Mouse (Mus musculus) intestine, embryonic 15.5 days (tissue): ENCODE results near the gene Armt1. TPM values are rescaled to one million over a fixed set of nuclear protein-coding genes. Genes with fewer than 3 reads are reported as not detected.
A peak's percentile ranks its signal among the peaks of the same experiment; 100 is the strongest.

Source experiments
- ATAC-seq: fragments of 200-750 bp; cut with Nextera tagmentation; 2 replicates; pipeline ENCODE4 v1.8.0; 2017; ENCODE audit warnings: moderate TSS enrichment, moderate library complexity
- H3K27ac ChIP-seq: fragments of 300-500 bp; sonication (generic); 2 replicates; pipeline ENCODE4 v1.5.1; 2015; ENCODE audit warnings: mild to moderate bottlenecking, inconsistent platforms
- H3K27me3 ChIP-seq: fragments of 300-500 bp; sonication (generic); replicated peaks from 2 replicates; pipeline ENCODE4 v1.6.1; 2015; ENCODE audit warnings: inconsistent platforms
- H3K36me3 ChIP-seq: fragments of 300-500 bp; sonication (generic); 2 replicates; pipeline ENCODE4 v1.6.1; 2015; ENCODE audit warnings: inconsistent platforms
- H3K4me1 ChIP-seq: fragments of 300-500 bp; sonication (generic); replicated peaks from 2 replicates; pipeline ENCODE4 v1.6.1; 2015; ENCODE audit warnings: inconsistent platforms
- H3K4me2 ChIP-seq: fragments of 300-500 bp; sonication (generic); replicated peaks from 2 replicates; pipeline ENCODE4 v1.6.1; 2015; ENCODE audit warnings: mild to moderate bottlenecking, inconsistent platforms
- H3K4me3 ChIP-seq: fragments of 300-500 bp; sonication (generic); replicated peaks from 2 replicates; pipeline ENCODE4 v1.5.1; 2015; ENCODE audit warnings: inconsistent platforms
- H3K9ac ChIP-seq: fragments of 300-500 bp; sonication (generic); 2 replicates; pipeline ENCODE4 v1.6.1; 2015; ENCODE audit warnings: inconsistent platforms
- H3K9me3 ChIP-seq: fragments of 300-500 bp; sonication (generic); 2 replicates; pipeline ENCODE4 v1.6.1; 2016; ENCODE audit warnings: inconsistent platforms
- WGBS: fragments of 180-500 bp; shearing (Covaris S2); methylation state at CpG from one replicate; pipeline ENCODE4 v1.1.7; 2015; 5-methylcytosine and 5-hydroxymethylcytosine counted together
- polyA plus RNA-seq: library from polyadenylated mRNA; unstranded; fragments of >200 nt; fragmentation: Nextera tagmentation; extraction: Ambion mirVana; gene quantifications from 2 replicates; pipeline ENCODE4 v1.2.1, GENCODE M21; 2015

Gene Armt1
- polyA plus RNA-seq, result 16.4 and 16.6 TPM in 2 replicates

- Histone ChIP-seq H3K4me2 (peak within 1 kb of the TSS; percentile 67), H3K9ac (peak within 1 kb of the TSS; percentile 76), H3K36me3 (no peaks in the 10 kb centered on the region), H3K4me1 (peaks cover 4% of the 10 kb centered on the region), H3K4me3 (peak within 1 kb of the TSS; percentile 65), H3K27ac (peak within 1 kb of the TSS; percentile 87), H3K9me3 (no peaks in the 10 kb centered on the region), H3K27me3 (no peaks in the 10 kb centered on the region)
- peak; percentile 97 for ATAC-seq
- WGBS, result under 1% methylated on average over 75 of the region's 75 CpGs
Measured at GRCm38 (mm10) chr10:4432123-4432931, at the start of gene Armt1, which contains the start of gene Rmnd1. Gene Armt1, plus strand, starts transcription at chr10:4432467. Gene Rmnd1, minus strand, starts transcription at chr10:4432388.

- no peaks in the 10 kb centered on the region for H3K9me3 ChIP-seq
- no peaks in the 10 kb centered on the region for H3K36me3 ChIP-seq
- no peak for ATAC-seq
- no peak overlapping the region for H3K4me2 ChIP-seq
- H3K27me3 ChIP-seq, result no peaks in the 10 kb centered on the region
- no peak overlapping the region for H3K4me3 ChIP-seq
- peaks cover 5% of the 10 kb centered on the region; the same call in 1 of the 2 replicates for H3K4me1 ChIP-seq
- WGBS, result 90% methylated on average over 7 of the region's 7 CpGs
- H3K9ac ChIP-seq, result no peak overlapping the region
- no peak overlapping the region for H3K27ac ChIP-seq
Measured at GRCm38 (mm10) chr10:4384244-4384643, 48.0 kb upstream of the Armt1 start.

GRCm38 (mm10) chr10:4386609-4387591, 45.4 kb upstream of the Armt1 start:
- peak overlapping the region; percentile 81 for H3K4me2 ChIP-seq
- H3K27ac ChIP-seq, result peak overlapping the region; percentile 99
- H3K36me3 ChIP-seq, result no peaks in the 10 kb centered on the region
- H3K4me1 ChIP-seq, result peaks cover 20% of the 10 kb centered on the region
- peak; percentile 93 for ATAC-seq
- H3K9me3 ChIP-seq, result no peaks in the 10 kb centered on the region
- H3K4me3 ChIP-seq, result peak overlapping the region; percentile 93
- WGBS, result under 1% methylated on average over 88 of the region's 133 CpGs
- peak overlapping the region; percentile 98 for H3K9ac ChIP-seq
- no peaks in the 10 kb centered on the region for H3K27me3 ChIP-seq

DNA sequence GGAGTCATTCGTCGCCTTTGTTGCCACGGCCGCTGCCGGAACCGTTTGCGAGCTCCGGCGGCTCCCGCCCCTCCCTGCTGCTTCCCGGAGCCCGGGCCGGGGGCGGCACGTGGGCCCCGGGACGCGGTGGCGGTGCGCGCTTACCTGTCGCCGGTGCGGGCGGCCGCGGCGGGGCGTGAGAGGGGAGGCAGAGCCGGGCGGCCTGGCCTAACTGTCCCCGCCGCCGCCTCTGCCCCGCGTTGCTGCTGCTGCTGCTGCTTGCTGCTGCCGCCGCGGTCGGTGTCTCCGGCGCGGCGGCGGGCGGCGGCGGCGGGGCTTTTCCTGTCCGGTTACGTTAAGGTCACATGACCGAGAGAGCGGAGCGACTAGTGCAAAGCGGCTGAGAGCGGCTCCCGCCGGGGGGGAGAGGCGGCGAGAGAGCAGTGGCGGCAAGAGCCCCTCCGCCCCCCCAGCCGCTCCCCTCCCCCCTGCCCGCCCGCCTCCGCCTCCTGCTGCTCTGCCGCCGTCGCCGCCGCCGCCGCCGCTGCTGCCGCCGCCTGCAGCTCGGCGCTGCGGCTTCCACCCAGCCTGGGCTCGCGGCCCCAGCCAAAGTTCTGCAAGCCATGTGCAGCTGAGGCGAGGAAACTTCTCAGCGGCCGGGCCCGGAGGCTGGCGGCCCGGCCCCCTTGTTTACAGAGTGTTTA, 44.4 kb upstream of the Armt1 start, which contains the start of gene Zbtb2:
Gene Zbtb2, minus strand, starts transcription at position 408 of the 683 bp plus-strand sequence.
- H3K36me3 ChIP-seq, result no peaks in the 10 kb centered on the region
- H3K4me1 ChIP-seq, result peaks cover 20% of the 10 kb centered on the region
- WGBS, result 1% methylated on average over 50 of the region's 87 CpGs
- H3K9me3 ChIP-seq, result no peaks in the 10 kb centered on the region
- H3K9ac ChIP-seq, result peak within 1 kb of the TSS; percentile 98
- peak within 1 kb of the TSS; percentile 93 for H3K4me3 ChIP-seq
- ATAC-seq, result peak; percentile 3
- H3K27ac ChIP-seq, result peak within 1 kb of the TSS; percentile 99
- peak within 1 kb of the TSS; percentile 81 for H3K4me2 ChIP-seq
- H3K27me3 ChIP-seq, result no peaks in the 10 kb centered on the region

- peak overlapping the region; percentile 98 for H3K9ac ChIP-seq
- peak overlapping the region; percentile 99 for H3K27ac ChIP-seq
- H3K9me3 ChIP-seq, result no peaks in the 10 kb centered on the region
- H3K36me3 ChIP-seq, result no peaks in the 10 kb centered on the region
- H3K27me3 ChIP-seq, result no peaks in the 10 kb centered on the region
- peak overlapping the region; percentile 81 for H3K4me2 ChIP-seq
- H3K4me3 ChIP-seq, result peak overlapping the region; percentile 93
- ATAC-seq, result no peak
- H3K4me1 ChIP-seq, result peaks cover 17% of the 10 kb centered on the region
- WGBS, result under 1% methylated on average over 19 of the region's 19 CpGs
Measured at GRCm38 (mm10) chr10:4388384-4388745, 43.9 kb upstream of the Armt1 start.

- no peaks in the 10 kb centered on the region for H3K27me3 ChIP-seq
- H3K36me3 ChIP-seq, result no peaks in the 10 kb centered on the region
- no peak overlapping the region for H3K27ac ChIP-seq
- H3K9ac ChIP-seq, result peak overlapping the region; percentile 98; the same call in 1 of the 2 replicates
- H3K4me1 ChIP-seq, result peaks cover 17% of the 10 kb centered on the region
- 13% methylated on average over 10 of the region's 10 CpGs for WGBS
- peak overlapping the region; percentile 81 for H3K4me2 ChIP-seq
- no peaks in the 10 kb centered on the region for H3K9me3 ChIP-seq
- peak overlapping the region; percentile 93 for H3K4me3 ChIP-seq
- ATAC-seq, result no peak
Measured at GRCm38 (mm10) chr10:4389036-4389435, 43.2 kb upstream of the Armt1 start.

DNA sequence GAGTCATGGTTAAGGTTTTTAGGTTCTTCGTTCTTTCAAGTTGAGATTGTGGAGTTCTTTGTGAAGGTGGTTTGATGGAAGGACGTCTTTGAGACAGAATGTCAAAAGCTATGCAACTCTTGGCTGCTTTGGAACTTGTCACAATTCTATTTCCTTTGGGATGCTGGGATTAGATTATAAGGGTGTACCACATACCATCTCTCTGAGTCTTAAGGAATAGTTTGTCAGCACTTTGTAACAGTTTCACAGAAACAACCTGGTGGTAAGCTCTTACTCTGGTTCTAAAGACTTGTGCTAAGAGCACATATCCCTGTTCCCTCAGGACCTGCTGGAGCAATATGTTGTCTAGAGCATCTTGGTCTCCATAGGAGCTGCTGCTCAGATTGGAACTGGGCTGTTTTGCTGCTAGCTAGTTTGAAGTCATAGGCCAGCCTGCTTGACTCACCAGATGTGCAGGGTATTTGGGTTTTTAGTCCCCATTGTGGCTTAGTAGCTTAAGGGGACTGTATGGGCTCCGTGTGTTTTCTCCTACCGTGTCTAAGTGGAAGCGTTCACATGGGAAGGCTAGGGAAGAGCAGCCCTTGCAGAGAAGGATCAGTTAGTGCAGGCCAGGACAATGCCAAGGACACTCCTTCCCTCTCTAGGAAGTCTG, 42.7 kb upstream of the Armt1 start:
- H3K27ac ChIP-seq, result no peak overlapping the region
- peak overlapping the region; percentile 81 for H3K4me2 ChIP-seq
- no peak for ATAC-seq
- no peaks in the 10 kb centered on the region for H3K27me3 ChIP-seq
- peak overlapping the region; percentile 93; the same call in 1 of the 2 replicates for H3K4me3 ChIP-seq
- H3K9ac ChIP-seq, result 0 out of 2 replicates have a peak overlapping the region, but pooled peaks have one; percentile 98
- no peaks in the 10 kb centered on the region for H3K9me3 ChIP-seq
- H3K36me3 ChIP-seq, result no peaks in the 10 kb centered on the region
- peaks cover 17% of the 10 kb centered on the region for H3K4me1 ChIP-seq
- 61% methylated on average over 5 of the region's 5 CpGs for WGBS

GRCm38 (mm10) chr10:4390550-4390949, 41.7 kb upstream of the Armt1 start:
- WGBS, result 54% methylated on average over 2 of the region's 2 CpGs
- Histone ChIP-seq H3K27ac (no peak overlapping the region), H3K9me3 (no peaks in the 10 kb centered on the region), H3K4me2 (no peak overlapping the region), H3K4me1 (peaks cover 19% of the 10 kb centered on the region), H3K27me3 (no peaks in the 10 kb centered on the region), H3K36me3 (no peaks in the 10 kb centered on the region; the same call in 1 of the 2 replicates), H3K9ac (no peak overlapping the region), H3K4me3 (no peak overlapping the region)
- no peak for ATAC-seq

DNA sequence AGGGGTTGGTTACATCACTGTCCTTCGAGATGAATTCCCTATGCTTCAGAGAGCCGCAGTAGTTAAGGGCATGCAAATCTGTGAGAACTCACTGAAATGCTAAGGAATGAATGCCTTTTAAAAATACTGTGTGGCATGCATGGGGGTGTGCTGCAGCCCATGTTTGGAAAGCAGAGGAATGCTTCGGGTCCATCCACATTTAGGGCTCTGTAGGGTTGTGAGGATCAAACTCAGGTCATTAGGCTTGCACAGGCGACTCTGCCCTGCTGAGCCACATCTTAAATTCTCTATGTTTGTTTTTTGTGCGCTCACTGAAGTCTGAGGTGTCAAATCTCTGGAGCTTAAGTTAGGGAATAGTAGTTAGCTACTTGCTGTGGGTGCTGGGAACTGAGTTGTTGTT, 41.2 kb upstream of the Armt1 start:
- 60% methylated on average over 5 of the region's 5 CpGs for WGBS
- Histone ChIP-seq H3K9me3 (no peaks in the 10 kb centered on the region), H3K4me3 (no peak overlapping the region), H3K27ac (no peak overlapping the region), H3K27me3 (no peaks in the 10 kb centered on the region), H3K9ac (no peak overlapping the region), H3K4me2 (no peak overlapping the region), H3K4me1 (peaks cover 19% of the 10 kb centered on the region), H3K36me3 (peaks cover 4% of the 10 kb centered on the region)
- ATAC-seq, result no peak

DNA sequence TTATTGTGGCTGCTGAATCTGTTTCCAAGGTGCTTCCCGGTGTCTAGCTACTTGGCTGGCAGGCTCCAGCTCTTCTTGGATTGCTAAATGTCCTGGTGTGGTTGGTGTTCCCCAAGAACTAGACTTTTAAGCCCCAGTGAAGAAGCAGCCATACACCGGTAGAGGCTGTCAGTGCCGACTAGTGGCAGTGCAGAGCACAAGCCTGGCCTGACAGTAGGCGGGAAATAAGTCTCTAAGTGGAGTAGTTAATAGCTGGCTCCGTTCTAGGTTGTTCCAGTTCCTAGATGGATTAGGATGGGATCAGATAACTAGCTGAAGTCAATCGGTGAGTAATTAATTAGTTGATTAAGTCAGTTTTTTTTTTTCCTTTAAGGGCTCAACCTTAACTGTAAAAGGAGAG, 40.4 kb upstream of the Armt1 start:
- no peak for ATAC-seq
- H3K4me1 ChIP-seq, result peaks cover 19% of the 10 kb centered on the region
- H3K9ac ChIP-seq, result no peak overlapping the region
- no peaks in the 10 kb centered on the region for H3K27me3 ChIP-seq
- no peak overlapping the region for H3K4me2 ChIP-seq
- WGBS, result 43% methylated on average over 6 of the region's 6 CpGs
- no peak overlapping the region for H3K4me3 ChIP-seq
- H3K27ac ChIP-seq, result no peak overlapping the region
- H3K9me3 ChIP-seq, result no peaks in the 10 kb centered on the region
- peaks cover 6% of the 10 kb centered on the region for H3K36me3 ChIP-seq

DNA sequence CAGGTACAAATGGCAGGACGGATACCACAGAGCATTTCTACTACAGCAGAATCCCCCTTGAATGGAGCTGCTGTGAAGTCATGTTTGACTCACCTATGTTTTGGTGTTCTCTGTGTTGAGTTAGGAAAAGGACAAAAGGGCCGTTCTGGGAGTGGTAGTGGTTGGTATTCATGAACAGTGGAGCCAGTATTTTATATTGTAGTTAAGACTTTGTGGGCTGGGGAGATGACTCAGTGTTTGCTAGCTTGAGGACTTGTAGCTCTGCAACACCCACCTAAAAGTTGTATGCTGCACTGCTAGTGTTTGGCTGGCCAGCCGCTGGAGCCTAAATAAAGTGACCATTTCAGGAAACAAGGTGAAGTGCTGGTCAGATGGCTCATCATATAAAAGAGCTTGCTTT, 36.9 kb upstream of the Armt1 start:
- H3K9ac ChIP-seq, result no peak overlapping the region
- H3K9me3 ChIP-seq, result no peaks in the 10 kb centered on the region
- no peaks in the 10 kb centered on the region for H3K27me3 ChIP-seq
- no peak for ATAC-seq
- no peak overlapping the region for H3K4me2 ChIP-seq
- peaks cover 12% of the 10 kb centered on the region for H3K36me3 ChIP-seq
- peaks cover 11% of the 10 kb centered on the region; the same call in 1 of the 2 replicates for H3K4me1 ChIP-seq
- H3K27ac ChIP-seq, result no peak overlapping the region
- no peak overlapping the region for H3K4me3 ChIP-seq
- 80% methylated on average over 3 of the region's 3 CpGs for WGBS
